Mouse (Mus musculus) cerebellum, adult 2 months (tissue): Measurements from ENCODE around the gene Hist1h2bf.

Source experiments
- CTCF ChIP-seq: fragments of 200-500 bp; IDR thresholded peaks from 2 replicates; pipeline ENCODE4 v1.5.1; 2011; ENCODE audit warnings: low read depth, mild to moderate bottlenecking, control low read depth, low read length, moderate library complexity, borderline replicate concordance; ENCODE audit not compliant: insufficient read depth
- POLR2A ChIP-seq: fragments of 200-500 bp; IDR thresholded peaks from 2 replicates; pipeline ENCODE4 v1.6.1; 2011; ENCODE audit warnings: low read length, control low read depth, borderline replicate concordance; ENCODE audit not compliant: insufficient read depth

GRCm38 (mm10) chr13:23525901-23526300, 48.1 kb downstream of the Hist1h2bf start:
- no peak for TF ChIP-seq POLR2A
- TF ChIP-seq CTCF = no peak
